Mouse (Mus musculus) limb, embryonic 14.5 days (tissue): ENCODE measurements around the gene Naf1. TPM values are rescaled to one million over a fixed set of nuclear protein-coding genes. Genes with fewer than 3 reads are reported as not detected.

ENCODE experiments used
- ATAC-seq: fragments of 200-750 bp; cut with Nextera tagmentation; 2 replicates; pipeline ENCODE4 v1.8.0; 2017; ENCODE audit warnings: low read depth, moderate number of reproducible peaks, moderate TSS enrichment; ENCODE audit not compliant: low FRiP score
- DNase-seq: peaks from one replicate; pipeline ENCODE4 v3.0.0-alpha.2; 2015; ENCODE audit warnings: low spot score
- H3K27ac ChIP-seq: fragments of 300-500 bp; sonication (generic); replicated peaks from 2 replicates; pipeline ENCODE4 v1.5.1; 2014; ENCODE audit warnings: low read depth, mild to moderate bottlenecking, low read length, moderate library complexity, mixed read lengths
- H3K27me3 ChIP-seq: fragments of 300-500 bp; sonication (generic); 2 replicates; pipeline ENCODE4 v1.6.1; 2014; ENCODE audit warnings: low read length, mixed read lengths; ENCODE audit not compliant: control insufficient read depth, insufficient read depth
- H3K36me3 ChIP-seq: fragments of 300-500 bp; sonication (generic); 2 replicates; pipeline ENCODE4 v1.6.1; 2014; ENCODE audit warnings: mild to moderate bottlenecking, low read length, moderate library complexity, mixed read lengths; ENCODE audit not compliant: control insufficient read depth, insufficient read depth
- H3K4me1 ChIP-seq: fragments of 300-500 bp; sonication (generic); 2 replicates; pipeline ENCODE4 v1.6.1; 2014; ENCODE audit warnings: antibody characterized with exemption, low read length, mixed read lengths; ENCODE audit not compliant: control insufficient read depth, insufficient read depth
- H3K4me2 ChIP-seq: fragments of 300-500 bp; sonication (generic); replicated peaks from 2 replicates; pipeline ENCODE4 v1.6.1; 2014; ENCODE audit warnings: low read depth, mild to moderate bottlenecking, low read length, moderate library complexity; ENCODE audit not compliant: severe bottlenecking
- H3K4me3 ChIP-seq: fragments of 300-500 bp; sonication (generic); replicated peaks from 2 replicates; pipeline ENCODE4 v1.5.1; 2014; ENCODE audit warnings: low read length
- H3K9ac ChIP-seq: fragments of 300-500 bp; sonication (generic); 2 replicates; pipeline ENCODE4 v1.6.1; 2014; ENCODE audit warnings: mild to moderate bottlenecking, low read depth, low read length, moderate library complexity; ENCODE audit not compliant: severe bottlenecking
- H3K9me3 ChIP-seq: fragments of 300-500 bp; sonication (generic); 2 replicates; pipeline ENCODE4 v1.6.1; 2016; ENCODE audit warnings: low read length; ENCODE audit not compliant: control insufficient read depth
- POLR2A ChIP-seq: fragments of 200-500 bp; IDR thresholded peaks from 2 replicates; pipeline ENCODE4 v1.8.0; 2012; ENCODE audit warnings: inconsistent platforms, mild to moderate bottlenecking, moderate library complexity, borderline replicate concordance; ENCODE audit not compliant: insufficient read depth, insufficient read length; ENCODE audit errors: extremely low read depth
- WGBS: fragments of 180-500 bp; shearing (Covaris S2); extraction: QIAGEN DNeasy Blood & Tissue Kit; methylation state at CpG from one replicate; pipeline ENCODE4 v1.1.7; 2014; 5-methylcytosine and 5-hydroxymethylcytosine counted together
- polyA plus RNA-seq, 2 experiments: library from polyadenylated mRNA; depleted of rRNA in 1 of 2; stranded (reverse) in 1 of 2; unstranded in 1 of 2; fragments of >200 nt; fragmentation: Nextera tagmentation in 1 of 2; extraction: Ambion mirVana in 1 of 2; gene quantifications; 2 replicates each; pipeline versions ENCODE4 v1.2.1 to v1.2.3; 2012 to 2014

Naf1 gene
- polyA plus RNA-seq, 2 experiments = 5.4 to 11.0 TPM

DNA sequence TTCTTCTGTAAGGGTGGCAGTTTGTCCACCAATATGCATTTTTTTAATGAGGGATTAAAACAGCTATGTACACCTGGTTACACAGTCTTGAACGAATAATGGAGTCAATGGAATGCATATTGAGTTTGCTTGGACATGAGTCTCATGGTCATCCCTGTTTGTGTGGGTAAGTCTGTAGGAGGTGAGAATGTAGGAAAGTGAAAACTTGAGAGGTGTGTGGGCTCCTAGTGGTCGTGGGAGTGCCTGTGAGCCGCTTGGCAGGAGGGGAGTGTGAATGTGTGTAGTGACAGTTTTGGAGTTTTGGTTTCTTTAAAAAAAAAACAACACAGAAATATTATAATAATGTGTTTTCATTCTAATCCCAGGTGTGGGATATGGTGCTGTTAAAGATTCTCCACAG, 7.7 kb downstream of the Naf1 start:
- DNase-seq = no peak
- 57% methylated on average over 3 of the region's 3 CpGs for WGBS
- Histone ChIP-seq H3K4me2 (no peak overlapping the region), H3K9me3 (no peaks in the 10 kb centered on the region), H3K27me3 (no peaks in the 10 kb centered on the region), H3K4me3 (no peak overlapping the region), H3K27ac (no peak overlapping the region), H3K36me3 (no peaks in the 10 kb centered on the region; the same call in 1 of the 2 replicates), H3K4me1 (no peaks in the 10 kb centered on the region), H3K9ac (no peak overlapping the region)
- TF ChIP-seq POLR2A = no peak
- no peak for ATAC-seq

DNA sequence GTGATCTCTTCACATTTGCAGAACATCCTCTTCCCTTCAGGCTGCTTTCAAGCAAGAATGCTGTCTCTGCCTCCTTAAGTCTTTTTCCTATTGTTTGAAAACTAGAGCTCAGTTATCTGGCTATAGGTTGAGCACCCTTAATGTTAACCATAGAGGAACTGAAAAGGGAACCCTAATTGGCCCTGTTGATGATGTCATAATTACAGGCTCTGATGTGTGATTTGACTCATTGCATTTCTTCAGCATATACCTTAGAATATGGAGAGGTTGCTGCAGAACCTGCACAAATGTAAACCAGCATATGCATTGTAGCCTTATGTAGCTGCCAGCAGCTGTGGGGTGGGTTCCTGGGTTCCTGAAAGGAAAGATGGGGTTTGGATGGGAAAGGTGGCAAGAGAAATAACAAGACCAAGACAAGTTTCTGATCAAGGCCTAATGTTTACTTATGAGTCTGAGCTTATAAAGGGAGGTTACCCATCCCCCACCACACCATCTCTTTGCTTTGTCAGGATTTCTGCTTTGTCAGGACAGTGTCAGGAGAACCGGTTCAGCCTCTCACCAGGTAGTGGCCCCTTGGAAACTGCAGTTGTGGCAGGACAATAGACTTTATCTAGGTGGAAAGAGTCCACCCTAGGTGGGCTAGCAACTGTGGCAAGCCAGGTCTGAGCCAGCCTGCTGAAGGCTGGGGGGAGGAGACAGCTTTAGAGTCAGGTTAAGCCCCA, 9.4 kb downstream of the Naf1 start:
- no peaks in the 10 kb centered on the region; the same call in 1 of the 2 replicates for H3K36me3 ChIP-seq
- no peak for DNase-seq
- 28% methylated on average over 1 of the region's 1 CpGs for WGBS
- H3K4me1 ChIP-seq = no peaks in the 10 kb centered on the region
- no peak overlapping the region for H3K4me2 ChIP-seq
- no peak overlapping the region for H3K9ac ChIP-seq
- no peak overlapping the region for H3K4me3 ChIP-seq
- no peaks in the 10 kb centered on the region for H3K27me3 ChIP-seq
- no peak for ATAC-seq
- no peak for TF ChIP-seq POLR2A
- no peak overlapping the region for H3K27ac ChIP-seq
- no peaks in the 10 kb centered on the region for H3K9me3 ChIP-seq

DNA sequence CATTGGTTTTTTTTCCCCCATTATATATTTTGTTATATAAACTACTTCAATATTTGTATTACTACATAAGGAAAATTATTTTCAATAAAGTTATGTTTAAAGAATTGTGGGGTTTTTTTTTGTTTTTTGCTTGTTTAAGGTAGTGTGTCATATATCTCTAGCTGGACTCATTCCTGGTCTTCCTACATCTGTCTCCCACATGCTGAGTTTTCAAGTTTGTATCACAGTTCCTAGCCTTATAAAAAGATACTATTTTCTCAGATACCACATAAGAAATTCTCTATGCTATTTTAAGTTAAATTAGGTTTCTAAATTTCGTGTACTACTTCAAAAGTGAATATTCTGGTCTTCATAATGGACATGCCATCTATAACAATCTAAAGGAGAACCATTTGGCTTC, 23.8 kb downstream of the Naf1 start:
- no peak overlapping the region for H3K9ac ChIP-seq
- no peaks in the 10 kb centered on the region for H3K9me3 ChIP-seq
- no peak for DNase-seq
- no peak for ATAC-seq
- H3K27me3 ChIP-seq = no peaks in the 10 kb centered on the region
- no peak overlapping the region for H3K4me2 ChIP-seq
- H3K4me3 ChIP-seq = no peak overlapping the region
- no peaks in the 10 kb centered on the region for H3K4me1 ChIP-seq
- 0 out of 2 replicates have a peak, but pooled peaks cover 3% of the 10 kb centered on the region for H3K36me3 ChIP-seq
- WGBS = 55% methylated on average over 1 of the region's 1 CpGs
- H3K27ac ChIP-seq = no peak overlapping the region
- TF ChIP-seq POLR2A = no peak

DNA sequence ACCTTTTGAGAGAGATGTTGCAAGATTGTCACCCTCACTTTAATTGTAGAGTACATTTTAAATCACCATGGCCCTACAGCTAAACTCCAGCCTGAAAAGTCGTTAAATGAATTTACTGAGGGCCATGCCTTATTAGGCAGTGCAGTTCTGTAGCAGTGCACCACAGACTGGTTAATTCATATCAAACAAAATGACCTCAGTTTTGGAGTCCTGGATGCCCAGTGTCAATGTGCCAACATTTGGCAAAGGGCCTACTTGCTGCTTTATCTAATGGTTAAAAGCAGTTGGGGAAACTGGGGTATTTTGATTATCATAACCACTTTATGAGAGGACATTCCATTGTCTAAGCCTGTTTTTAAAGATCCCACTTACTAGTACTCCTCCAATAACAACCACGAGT, 31.9 kb downstream of the Naf1 start:
- DNase-seq (no peak), ATAC-seq (no peak)
- Histone ChIP-seq H3K9ac (no peak overlapping the region), H3K4me1 (no peaks in the 10 kb centered on the region), H3K4me3 (no peak overlapping the region), H3K36me3 (peaks cover 7% of the 10 kb centered on the region; the same call in 1 of the 2 replicates), H3K4me2 (no peak overlapping the region), H3K27me3 (no peaks in the 10 kb centered on the region), H3K27ac (no peak overlapping the region), H3K9me3 (no peaks in the 10 kb centered on the region)
- 67% methylated on average over 2 of the region's 2 CpGs for WGBS
- no peak for TF ChIP-seq POLR2A

DNA sequence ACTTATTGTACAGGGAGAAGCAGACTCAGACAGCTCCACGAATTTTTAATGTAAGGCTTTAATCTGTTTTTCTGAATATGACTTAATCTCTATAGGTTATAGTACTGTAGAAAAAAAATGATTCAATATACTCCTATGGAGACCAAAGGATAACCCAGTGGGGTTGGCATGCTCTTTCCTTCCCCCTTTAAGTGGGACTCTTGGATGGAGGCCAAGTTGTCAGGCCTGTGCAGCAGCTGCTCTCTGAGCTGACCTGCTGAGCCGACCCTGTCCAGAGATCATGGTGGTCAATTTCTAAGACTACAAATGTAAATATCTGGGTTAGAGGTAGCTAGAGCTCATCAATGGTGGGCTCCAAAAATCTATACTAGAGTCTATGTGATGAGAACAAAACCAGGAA, 45.0 kb downstream of the Naf1 start:
- WGBS = 76% methylated on average over 2 of the region's 2 CpGs
- ATAC-seq = no peak
- Histone ChIP-seq H3K4me2 (no peak overlapping the region), H3K9ac (no peak overlapping the region), H3K4me3 (no peak overlapping the region), H3K9me3 (no peaks in the 10 kb centered on the region), H3K4me1 (no peaks in the 10 kb centered on the region), H3K27ac (no peak overlapping the region), H3K27me3 (no peaks in the 10 kb centered on the region), H3K36me3 (no peaks in the 10 kb centered on the region)
- DNase-seq = no peak
- TF ChIP-seq POLR2A = no peak
